Mouse (Mus musculus): ENCODE measurements at regions not wholly inside any gene's neighbourhood (a gene's known extent, or its start where the extent isn't known, plus 50 kb on each side); places are given as distances from the start of the nearest gene placed in this dataset.

- Histone ChIP-seq H3K4me3 (ENCODE audit: low read depth, low read length) (no peak overlapping the region), H3K36me3 (ENCODE audit: control insufficient read depth, insufficient read depth) (no peaks in the 10 kb centered on the region), H3K9ac (ENCODE audit: low read depth, low read length) (no peak overlapping the region), H3K27me3 (ENCODE audit: control insufficient read depth, insufficient read depth, low read depth, low read length) (no peaks in the 10 kb centered on the region), H3K27ac (ENCODE audit: low read length) (no peak overlapping the region), H3K4me1 (ENCODE audit: control insufficient read depth, low read depth, low read length) (no peaks in the 10 kb centered on the region), H3K4me2 (ENCODE audit: low read depth, low read length) (no peak overlapping the region), H3K9me3 (replicated peaks; ENCODE audit: control insufficient read depth, low read length) (no peaks in the 10 kb centered on the region)
- no peak for ATAC-seq (ENCODE audit: low read depth)
- 60% methylated on average over 5 of the region's 5 CpGs for WGBS (ENCODE audit: insufficient replicate concordance)
Measured at GRCm38 (mm10) chr17:22795213-22795612, 71.7 kb downstream of the Zfp945 start.

DNA sequence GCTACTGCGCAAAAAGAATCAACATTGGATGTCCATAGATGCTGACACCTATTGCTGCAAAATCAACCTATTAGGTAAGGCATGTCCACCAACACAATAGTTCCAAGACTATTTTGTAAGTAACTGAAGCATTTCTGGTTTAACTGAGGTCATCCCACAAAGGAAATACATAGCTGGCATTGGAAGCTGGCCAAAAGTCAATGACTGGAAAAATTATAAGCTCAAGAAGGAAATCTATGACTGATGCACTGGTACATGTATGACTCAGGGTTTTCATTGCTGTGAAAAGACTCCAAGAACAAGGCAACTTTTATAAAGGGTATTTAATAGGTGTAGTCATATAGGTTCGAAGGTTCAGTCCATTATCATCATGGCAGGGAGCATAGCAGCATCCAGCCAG is 82.5 kb downstream of the Zfp945 start:
- Histone ChIP-seq H3K4me2 (ENCODE audit: low read depth, low read length) (no peak overlapping the region), H3K4me3 (ENCODE audit: low read depth, low read length) (no peak overlapping the region), H3K4me1 (ENCODE audit: control insufficient read depth, low read depth, low read length) (no peaks in the 10 kb centered on the region), H3K27ac (ENCODE audit: low read length) (no peak overlapping the region), H3K9me3 (replicated peaks; ENCODE audit: control insufficient read depth, low read length) (no peaks in the 10 kb centered on the region), H3K9ac (ENCODE audit: low read depth, low read length) (no peak overlapping the region), H3K27me3 (ENCODE audit: control insufficient read depth, insufficient read depth, low read depth, low read length) (no peaks in the 10 kb centered on the region), H3K36me3 (ENCODE audit: control insufficient read depth, insufficient read depth) (no peaks in the 10 kb centered on the region)
- WGBS (ENCODE audit: insufficient replicate concordance), result 77% methylated on average over 2 of the region's 2 CpGs
- ATAC-seq (ENCODE audit: low read depth), result no peak

GRCm38 (mm10) chr17:22745736-22746135 is 121.2 kb downstream of the Zfp945 start:
- no peak for ATAC-seq (ENCODE audit: low read depth)
- no peaks in the 10 kb centered on the region for H3K27me3 ChIP-seq (ENCODE audit: control insufficient read depth, insufficient read depth, low read depth, low read length)
- no peak overlapping the region for H3K4me3 ChIP-seq (ENCODE audit: low read depth, low read length)
- 52% methylated on average over 7 of the region's 7 CpGs for whole genome bisulfite sequencing (ENCODE audit: insufficient replicate concordance)
- no peaks in the 10 kb centered on the region for H3K4me1 ChIP-seq (ENCODE audit: control insufficient read depth, low read depth, low read length)
- H3K36me3 ChIP-seq (ENCODE audit: control insufficient read depth, insufficient read depth), result no peaks in the 10 kb centered on the region
- H3K9ac ChIP-seq (ENCODE audit: low read depth, low read length), result no peak overlapping the region
- no peak overlapping the region for H3K4me2 ChIP-seq (ENCODE audit: low read depth, low read length)
- no peaks in the 10 kb centered on the region for H3K9me3 ChIP-seq (replicated peaks; ENCODE audit: control insufficient read depth, low read length)
- no peak overlapping the region for H3K27ac ChIP-seq (ENCODE audit: low read length)

DNA sequence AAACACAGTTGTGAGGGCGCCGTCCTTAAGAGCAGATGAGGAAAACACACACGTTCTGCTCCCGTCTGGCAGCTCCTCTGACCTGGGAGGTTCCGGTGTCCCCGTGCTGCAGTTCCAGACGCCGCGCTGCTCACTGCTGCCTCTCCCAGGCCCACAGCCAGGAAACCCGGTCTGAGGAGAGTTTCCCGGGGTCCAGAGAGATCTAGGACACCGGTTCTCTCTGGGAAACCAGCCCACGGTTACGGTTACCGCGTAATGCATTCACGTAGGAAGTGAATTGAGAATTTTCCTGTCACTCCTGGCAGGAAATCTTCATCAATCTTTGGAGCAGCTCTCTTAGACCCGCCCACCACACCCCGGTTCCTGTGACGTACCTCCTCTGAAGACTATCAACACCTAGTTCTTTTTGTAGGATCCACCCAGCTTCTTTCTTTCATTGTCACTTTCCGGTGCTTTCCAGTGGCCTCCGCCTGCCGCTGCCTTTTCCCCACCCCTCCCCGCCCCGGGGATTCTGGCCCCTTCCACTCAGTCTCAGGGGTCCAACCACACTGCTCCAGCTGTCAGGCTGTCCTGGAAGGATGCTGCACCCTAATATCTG is 127.3 kb downstream of the Zfp945 start:
- H3K4me3 ChIP-seq (ENCODE audit: low read depth, low read length), result peak overlapping the region; percentile 67
- no peaks in the 10 kb centered on the region for H3K4me1 ChIP-seq (ENCODE audit: control insufficient read depth, low read depth, low read length)
- H3K9me3 ChIP-seq (replicated peaks; ENCODE audit: control insufficient read depth, low read length), result no peaks in the 10 kb centered on the region
- H3K36me3 ChIP-seq (ENCODE audit: control insufficient read depth, insufficient read depth), result no peaks in the 10 kb centered on the region
- peak overlapping the region; percentile 53 for H3K4me2 ChIP-seq (ENCODE audit: low read depth, low read length)
- H3K9ac ChIP-seq (ENCODE audit: low read depth, low read length), result peak overlapping the region; percentile 47; the same call in 1 of the 2 replicates
- under 1% methylated on average over 25 of the region's 25 CpGs for WGBS (ENCODE audit: insufficient replicate concordance)
- ATAC-seq (ENCODE audit: low read depth), result peak; percentile 76
- no peak overlapping the region for H3K27ac ChIP-seq (ENCODE audit: low read length)
- no peaks in the 10 kb centered on the region for H3K27me3 ChIP-seq (ENCODE audit: control insufficient read depth, insufficient read depth, low read depth, low read length)

DNA sequence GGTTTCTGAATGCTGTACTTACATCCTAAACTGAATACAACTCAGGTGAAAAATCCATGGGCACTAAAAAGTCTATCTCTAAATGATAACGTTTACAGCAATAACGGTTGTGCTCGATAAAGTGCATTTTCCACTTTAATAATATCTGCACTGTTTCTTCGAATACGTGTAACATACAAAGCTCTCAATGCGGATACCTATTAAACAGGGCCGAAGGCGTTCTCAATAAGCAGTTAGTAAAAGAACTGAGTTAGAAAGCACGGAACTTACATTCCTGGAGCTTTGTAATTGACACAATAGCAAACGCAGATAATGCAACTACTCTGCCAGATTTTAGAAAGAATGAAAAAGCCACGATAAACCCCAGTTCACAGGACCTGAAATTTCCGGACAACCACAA is 127.8 kb downstream of the Zfp945 start:
- Histone ChIP-seq H3K9ac (ENCODE audit: low read depth, low read length) (peak overlapping the region; percentile 47; the same call in 1 of the 2 replicates), H3K27ac (ENCODE audit: low read length) (no peak overlapping the region), H3K4me2 (ENCODE audit: low read depth, low read length) (peak overlapping the region; percentile 53), H3K4me3 (ENCODE audit: low read depth, low read length) (peak overlapping the region; percentile 67), H3K36me3 (ENCODE audit: control insufficient read depth, insufficient read depth) (no peaks in the 10 kb centered on the region), H3K4me1 (ENCODE audit: control insufficient read depth, low read depth, low read length) (no peaks in the 10 kb centered on the region), H3K27me3 (ENCODE audit: control insufficient read depth, insufficient read depth, low read depth, low read length) (no peaks in the 10 kb centered on the region), H3K9me3 (replicated peaks; ENCODE audit: control insufficient read depth, low read length) (no peaks in the 10 kb centered on the region)
- 7% methylated on average over 12 of the region's 12 CpGs for WGBS (ENCODE audit: insufficient replicate concordance)
- ATAC-seq (ENCODE audit: low read depth), result no peak

- WGBS (ENCODE audit: insufficient replicate concordance), result 69% methylated on average over 4 of the region's 4 CpGs
- no peaks in the 10 kb centered on the region for H3K27me3 ChIP-seq (ENCODE audit: control insufficient read depth, insufficient read depth, low read depth, low read length)
- no peak overlapping the region for H3K4me2 ChIP-seq (ENCODE audit: low read depth, low read length)
- ATAC-seq (ENCODE audit: low read depth), result no peak
- no peaks in the 10 kb centered on the region for H3K9me3 ChIP-seq (replicated peaks; ENCODE audit: control insufficient read depth, low read length)
- H3K9ac ChIP-seq (ENCODE audit: low read depth, low read length), result no peak overlapping the region
- H3K36me3 ChIP-seq (ENCODE audit: control insufficient read depth, insufficient read depth), result no peaks in the 10 kb centered on the region
- H3K27ac ChIP-seq (ENCODE audit: low read length), result no peak overlapping the region
- H3K4me1 ChIP-seq (ENCODE audit: control insufficient read depth, low read depth, low read length), result no peaks in the 10 kb centered on the region
- no peak overlapping the region for H3K4me3 ChIP-seq (ENCODE audit: low read depth, low read length)
Measured at GRCm38 (mm10) chr17:22736360-22736759, 130.6 kb downstream of the Zfp945 start.
